In the genomic region with DNA sequence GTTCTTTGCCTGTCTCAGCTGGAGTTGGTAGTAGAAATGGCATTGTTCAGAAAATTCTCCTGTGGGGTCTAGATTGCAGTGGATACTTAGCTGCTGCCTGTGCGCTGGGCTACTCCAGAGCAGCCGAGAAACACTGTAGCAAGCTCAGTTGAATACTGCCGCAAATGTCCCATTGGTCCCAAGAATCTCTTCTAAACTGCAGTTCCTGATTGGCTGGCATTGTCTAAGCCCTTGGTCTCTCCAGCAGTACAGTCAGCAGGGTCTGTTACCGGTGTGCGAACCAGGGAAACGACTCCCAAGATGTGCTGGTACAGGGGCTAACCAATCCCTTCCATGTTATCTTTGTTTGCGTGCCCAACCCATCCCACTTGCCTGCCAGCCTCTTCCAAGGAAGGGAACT, we compare ENCODE assay signal across 18 mouse cellular contexts. TPM values are rescaled to one million over a fixed set of nuclear protein-coding genes. Genes with fewer than 3 reads are reported as not detected.
DNase-seq lines count a peak whose midpoint lies in the region.
"Had no signal": no experiment of that assay in that cellular context is flagged by ENCODE, and none has a peak within 500 bp of the region (broad histone marks: within the 10 kb centered on the region; RNA-seq: fewer than 3 reads in every experiment).

No protein-coding gene starts in this region.

- peak; percentile 84 for DNase-seq in heart, adult 11 months
- DNase-seq in heart, adult 8-10 months (ENCODE audit: low spot score), result no peak
- DNase-seq in testis, postnatal 14 days (ENCODE audit: low spot score), result peak; percentile 34
- DNase-seq in testis, postnatal 10 days (ENCODE audit: low spot score), result no peak
- peak; percentile 50 for DNase-seq in R1 (ENCODE audit: low read depth, low spot score)
- no peak for DNase-seq in thymus, postnatal 10 days (ENCODE audit: low spot score in 2 of 2)
- DNase-seq: adrenal gland, adult 2 months; adrenal gland, adult 8-10 months; adrenal gland, postnatal 10 days; adrenal gland, postnatal 36 days; B cell, adult 2 months; cerebellum, adult 11 months; cerebellum, adult 11-12 months; cerebellum, adult 18-20 months; cerebellum, adult 2 months had no signal

RNA-seq across cellular contexts. Expression of a gene that starts 32.2 kb away (rescaled TPM):
- 1 to 10 TPM in 2 of 4 experiments, under 1 TPM in 1, not detected in 1; 0.22 to 1.8 (median 1.4) TPM for total RNA-seq in heart, adult 8-10 months (2022)
- total RNA-seq: CH12.LX, ES-E14, MEL had no signal

Comparison
In these comparisons a context has a peak if more than half of its experiments do, and no peak if none do; other contexts are left out.
1. DNase-seq: peak in heart, adult 11 months (single experiment), testis, postnatal 14 days (single experiment) and R1 (single experiment); none in heart, adult 8-10 months (single experiment), testis, postnatal 10 days (single experiment) and thymus, postnatal 10 days (0 of 2).